Mouse (Mus musculus) kidney, adult 9 months (tissue): ENCODE measurements around the gene Gm10424.
"Not testable (repeated sequence)": the region's sequence is repeated elsewhere in the genome, so short reads cannot be mapped to it uniquely, and the experiment has no call there.

Source experiments
- DNase-seq: peaks from one replicate; pipeline ENCODE4 v3.0.0; 2022

Gene Gm10424

GRCm38 (mm10) chr5:95272668-95273067 is at the start of gene Gm10424:
Gene Gm10424, minus strand, starts transcription at chr5:95272768.
- DNase-seq: not testable (repeated sequence)

GRCm38 (mm10) chr5:95305611-95306010 is 33.0 kb upstream of the Gm10424 start, which contains the start of gene Gm3259:
Gene Gm3259, plus strand, starts transcription at chr5:95305911.
- not testable (repeated sequence) for DNase-seq
